Mouse (Mus musculus): ENCODE measurements around the gene Postn. TPM values are rescaled to one million over a fixed set of nuclear protein-coding genes. Genes with fewer than 3 reads are reported as not detected.

Gene Postn
- polyA plus RNA-seq, 1 experiment: 0.94 TPM

DNA sequence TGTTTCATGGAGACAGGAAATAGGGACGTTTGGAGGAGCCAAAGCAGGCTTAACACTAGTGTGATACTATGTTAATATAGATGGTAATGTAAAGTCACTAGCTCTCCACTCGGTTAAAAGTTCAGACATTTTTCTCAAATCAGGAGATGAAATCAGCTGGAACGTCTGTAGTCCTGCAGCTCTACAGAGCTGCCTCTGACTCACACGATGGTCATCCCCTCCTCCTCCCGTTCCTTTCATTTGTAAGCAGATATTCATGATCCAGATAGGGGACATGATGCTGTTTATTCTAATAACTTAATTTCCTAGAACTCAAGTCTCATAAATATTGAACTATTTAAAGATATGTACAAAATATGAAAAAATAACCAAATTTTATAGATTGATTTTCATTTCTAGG lies 40.8 kb downstream of the Postn start:
- H3K36me3 ChIP-seq (ENCODE audit: control insufficient read depth, insufficient read depth, low read length): no peaks in the 10 kb centered on the region
- no peak overlapping the region for H3K4me3 ChIP-seq (ENCODE audit: control insufficient read depth, low read depth, low read length)
- TF ChIP-seq POLR2A (IDR thresholded peaks at IDR 0.05; ENCODE audit: control insufficient read depth, low read depth, low read length) (no peak), CTCF (IDR thresholded peaks at IDR 0.05; ENCODE audit: control insufficient read depth, insufficient read depth, insufficient replicate concordance, low read depth, low read length) (no peak)
- H3K4me1 ChIP-seq (ENCODE audit: control insufficient read depth, insufficient read depth, low read length): no peaks in the 10 kb centered on the region
- no peak overlapping the region for H3K27ac ChIP-seq (ENCODE audit: control insufficient read depth, insufficient read depth, low read depth, low read length)
- no peaks in the 10 kb centered on the region for H3K27me3 ChIP-seq (ENCODE audit: control insufficient read depth, insufficient read depth, low read length)

DNA sequence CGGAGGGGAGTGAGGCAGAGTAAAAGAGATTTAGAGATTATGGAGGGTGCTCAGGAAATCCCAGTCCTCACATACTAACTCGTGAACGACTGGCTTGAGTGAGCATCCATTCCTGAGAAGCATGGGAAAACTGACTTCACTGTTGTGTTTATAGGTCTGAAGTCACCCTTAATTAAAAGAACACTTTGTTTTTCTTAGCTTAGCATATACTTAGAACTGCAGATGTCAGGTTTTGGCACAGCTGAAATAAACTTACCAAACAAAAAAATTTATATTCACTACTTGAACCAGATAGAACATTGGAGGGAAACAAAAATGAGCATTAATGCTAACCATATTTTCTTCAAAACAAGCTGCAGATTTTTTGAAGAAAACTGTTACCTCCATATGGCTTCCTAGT lies 42.9 kb downstream of the Postn start:
- Histone ChIP-seq H3K36me3 (ENCODE audit: control insufficient read depth, insufficient read depth, low read length) (no peaks in the 10 kb centered on the region), H3K27me3 (ENCODE audit: control insufficient read depth, insufficient read depth, low read length) (no peaks in the 10 kb centered on the region), H3K4me1 (ENCODE audit: control insufficient read depth, insufficient read depth, low read length) (no peaks in the 10 kb centered on the region), H3K27ac (ENCODE audit: control insufficient read depth, insufficient read depth, low read depth, low read length) (no peak overlapping the region), H3K4me3 (ENCODE audit: control insufficient read depth, low read depth, low read length) (no peak overlapping the region)
- TF ChIP-seq POLR2A (IDR thresholded peaks at IDR 0.05; ENCODE audit: control insufficient read depth, low read depth, low read length) (no peak), CTCF (IDR thresholded peaks at IDR 0.05; ENCODE audit: control insufficient read depth, insufficient read depth, insufficient replicate concordance, low read depth, low read length) (no peak)

DNA sequence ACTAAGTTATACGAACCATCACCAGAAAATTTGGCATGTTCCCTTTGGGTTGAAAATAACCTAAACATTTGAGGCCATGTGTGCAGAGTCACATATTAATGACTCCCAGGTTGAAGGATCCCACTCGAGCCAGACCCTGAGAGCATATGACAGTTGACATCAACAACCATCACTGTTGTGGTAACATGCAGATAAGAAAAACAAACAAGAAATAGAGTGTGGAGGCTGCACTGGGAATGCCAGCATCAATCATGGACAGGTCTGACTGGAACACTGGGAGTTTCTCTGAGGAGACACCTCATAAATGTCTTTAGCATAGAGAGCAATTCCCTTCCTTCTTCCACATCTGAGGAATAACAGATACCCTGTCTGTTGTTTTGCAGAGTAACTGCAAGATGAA lies 45.7 kb downstream of the Postn start:
- H3K27me3 ChIP-seq (ENCODE audit: control insufficient read depth, insufficient read depth, low read length): no peaks in the 10 kb centered on the region
- H3K4me1 ChIP-seq (ENCODE audit: control insufficient read depth, insufficient read depth, low read length): no peaks in the 10 kb centered on the region
- no peak overlapping the region for H3K4me3 ChIP-seq (ENCODE audit: control insufficient read depth, low read depth, low read length)
- H3K36me3 ChIP-seq (ENCODE audit: control insufficient read depth, insufficient read depth, low read length): no peaks in the 10 kb centered on the region
- TF ChIP-seq POLR2A (IDR thresholded peaks at IDR 0.05; ENCODE audit: control insufficient read depth, low read depth, low read length) (no peak), CTCF (IDR thresholded peaks at IDR 0.05; ENCODE audit: control insufficient read depth, insufficient read depth, insufficient replicate concordance, low read depth, low read length) (no peak)
- no peak overlapping the region for H3K27ac ChIP-seq (ENCODE audit: control insufficient read depth, insufficient read depth, low read depth, low read length)

DNA sequence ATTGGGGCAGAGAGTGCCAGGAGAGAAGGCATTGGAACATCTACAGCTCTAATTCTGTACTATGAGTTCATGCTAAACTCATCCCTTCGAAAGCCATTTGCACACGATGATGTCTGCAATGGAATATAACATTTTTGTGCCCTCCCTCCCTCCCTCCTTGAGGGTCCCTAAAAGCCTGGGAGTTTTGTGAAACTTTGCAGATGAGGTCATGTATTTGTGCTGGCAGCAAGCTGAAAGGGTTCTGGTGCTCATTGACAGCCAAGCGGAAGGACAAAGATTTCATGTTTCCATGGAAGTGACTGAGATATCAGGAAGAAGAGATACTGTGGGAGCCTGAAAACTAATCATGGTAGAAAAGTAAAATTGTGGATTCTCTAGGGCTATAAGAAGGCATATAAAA lies 50.1 kb downstream of the Postn start:
- H3K4me1 ChIP-seq (ENCODE audit: control insufficient read depth, insufficient read depth, low read length): no peaks in the 10 kb centered on the region
- H3K27ac ChIP-seq (ENCODE audit: control insufficient read depth, insufficient read depth, low read depth, low read length): no peak overlapping the region

DNA sequence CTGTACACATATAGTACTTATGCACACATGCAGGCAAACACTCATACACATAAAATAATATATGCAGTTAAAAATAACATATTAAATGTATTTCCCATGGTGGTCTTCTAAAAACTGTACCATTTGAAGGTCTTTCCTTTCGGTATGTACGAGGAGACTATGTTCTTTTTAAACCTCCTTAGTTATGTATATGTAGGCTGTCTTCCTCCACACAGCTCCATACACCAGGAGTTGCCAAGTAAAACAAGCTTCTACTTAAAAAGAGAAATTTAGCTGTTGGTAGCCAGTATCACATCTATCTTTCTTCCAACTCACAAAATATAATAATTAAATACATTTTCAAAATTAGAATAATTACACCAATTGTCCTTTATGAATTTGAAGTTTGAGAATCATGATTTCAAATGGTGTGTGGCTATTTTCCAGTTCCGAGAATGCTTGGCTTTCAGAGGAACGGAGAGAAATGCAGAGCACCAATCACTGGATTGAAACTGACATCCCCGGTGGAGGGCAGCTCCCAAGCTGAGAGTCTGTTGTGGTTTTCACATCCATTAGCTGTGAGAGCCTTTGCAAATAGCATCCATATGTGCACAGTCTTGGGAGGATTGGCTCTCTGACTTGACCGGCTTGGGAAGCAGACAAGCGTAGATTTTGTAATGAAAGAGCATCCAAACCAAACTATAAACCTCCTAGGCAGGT lies 52.1 kb downstream of the Postn start:
- H3K27ac ChIP-seq (ENCODE audit: control insufficient read depth, insufficient read depth, low read depth, low read length): no peak overlapping the region

More for the DNA sequence above, 50.1 kb downstream of the Postn start:
- TF ChIP-seq CTCF (IDR thresholded peaks at IDR 0.05; ENCODE audit: control insufficient read depth, insufficient read depth, insufficient replicate concordance, low read depth, low read length) (no peak), POLR2A (IDR thresholded peaks at IDR 0.05; ENCODE audit: control insufficient read depth, low read depth, low read length) (no peak)
- no peaks in the 10 kb centered on the region for H3K36me3 ChIP-seq (ENCODE audit: control insufficient read depth, insufficient read depth, low read length)
- no peaks in the 10 kb centered on the region for H3K27me3 ChIP-seq (ENCODE audit: control insufficient read depth, insufficient read depth, low read length)
- H3K4me3 ChIP-seq (ENCODE audit: control insufficient read depth, low read depth, low read length): no peak overlapping the region

DNA sequence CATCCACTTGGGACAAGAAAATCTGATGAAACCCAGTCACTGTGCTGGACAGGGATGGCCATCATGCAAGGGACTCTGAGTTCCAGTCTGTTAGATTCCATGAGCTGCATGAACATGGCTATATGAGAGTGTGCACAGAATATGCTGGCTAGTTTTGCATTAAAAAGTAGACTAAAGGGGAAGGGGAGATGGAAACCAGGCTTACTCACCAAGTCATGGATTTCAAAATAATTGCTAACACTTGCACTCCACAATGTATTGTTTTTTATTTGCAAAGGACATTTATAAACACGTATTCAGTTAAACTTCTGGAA lies 52.6 kb downstream of the Postn start:
- Histone ChIP-seq H3K4me1 (ENCODE audit: control insufficient read depth, insufficient read depth, low read length) (no peaks in the 10 kb centered on the region), H3K36me3 (ENCODE audit: control insufficient read depth, insufficient read depth, low read length) (no peaks in the 10 kb centered on the region), H3K27ac (ENCODE audit: control insufficient read depth, insufficient read depth, low read depth, low read length) (no peak overlapping the region), H3K27me3 (ENCODE audit: control insufficient read depth, insufficient read depth, low read length) (no peaks in the 10 kb centered on the region), H3K4me3 (ENCODE audit: control insufficient read depth, low read depth, low read length) (no peak overlapping the region)
- no peak for TF ChIP-seq POLR2A (IDR thresholded peaks at IDR 0.05; ENCODE audit: control insufficient read depth, low read depth, low read length)

More for the DNA sequence above, 52.1 kb downstream of the Postn start:
- Histone ChIP-seq H3K36me3 (ENCODE audit: control insufficient read depth, insufficient read depth, low read length) (no peaks in the 10 kb centered on the region), H3K4me3 (ENCODE audit: control insufficient read depth, low read depth, low read length) (no peak overlapping the region), H3K27me3 (ENCODE audit: control insufficient read depth, insufficient read depth, low read length) (no peaks in the 10 kb centered on the region), H3K4me1 (ENCODE audit: control insufficient read depth, insufficient read depth, low read length) (no peaks in the 10 kb centered on the region)
- no peak for TF ChIP-seq POLR2A (IDR thresholded peaks at IDR 0.05; ENCODE audit: control insufficient read depth, low read depth, low read length)
- no peak for TF ChIP-seq CTCF (IDR thresholded peaks at IDR 0.05; ENCODE audit: control insufficient read depth, insufficient read depth, insufficient replicate concordance, low read depth, low read length)

DNA sequence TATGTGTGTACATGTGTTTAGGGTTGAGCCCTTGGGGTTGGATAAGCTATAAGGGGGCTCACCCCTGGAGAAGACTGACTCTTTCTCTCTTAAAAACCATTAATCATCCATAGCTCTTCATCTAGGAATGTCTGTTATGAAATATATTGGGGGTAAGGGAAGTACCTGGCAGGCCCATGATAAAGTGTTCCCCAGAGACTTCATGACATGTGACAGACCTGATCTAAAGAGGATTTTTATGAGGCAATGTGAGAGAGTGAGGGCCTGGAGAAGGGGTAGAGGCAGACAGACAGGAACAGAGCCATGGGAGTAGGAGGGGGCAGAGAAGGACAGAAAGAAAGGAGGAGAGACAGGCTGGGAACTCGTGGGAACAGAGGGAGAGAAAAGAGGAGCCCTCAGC lies 53.5 kb downstream of the Postn start:
- Histone ChIP-seq H3K4me3 (ENCODE audit: control insufficient read depth, low read depth, low read length) (no peak overlapping the region), H3K27me3 (ENCODE audit: control insufficient read depth, insufficient read depth, low read length) (no peaks in the 10 kb centered on the region), H3K4me1 (ENCODE audit: control insufficient read depth, insufficient read depth, low read length) (no peaks in the 10 kb centered on the region), H3K27ac (ENCODE audit: control insufficient read depth, insufficient read depth, low read depth, low read length) (no peak overlapping the region), H3K36me3 (ENCODE audit: control insufficient read depth, insufficient read depth, low read length) (no peaks in the 10 kb centered on the region)
- TF ChIP-seq POLR2A (IDR thresholded peaks at IDR 0.05; ENCODE audit: control insufficient read depth, low read depth, low read length) (no peak), CTCF (IDR thresholded peaks at IDR 0.05; ENCODE audit: control insufficient read depth, insufficient read depth, insufficient replicate concordance, low read depth, low read length) (no peak)
